Mouse (Mus musculus) heart, postnatal 0 days (tissue): ENCODE results near the gene Traf1. TPM values are rescaled to one million over a fixed set of nuclear protein-coding genes. Genes with fewer than 3 reads are reported as not detected.

ENCODE experiments used
- ATAC-seq: fragments of 200-750 bp; cut with Nextera tagmentation; 2 replicates; pipeline ENCODE4 v1.8.0; 2017; ENCODE audit warnings: low read depth, moderate number of reproducible peaks, moderate library complexity; ENCODE audit not compliant: insufficient read depth
- DNase-seq: peaks from one replicate; pipeline ENCODE4 v3.0.0-alpha.2; 2016; ENCODE audit warnings: low spot score
- H3K27ac ChIP-seq: fragments of 300-500 bp; sonication (generic); 2 replicates; pipeline ENCODE4 v1.5.1; 2014; ENCODE audit warnings: low read depth, mild to moderate bottlenecking
- H3K27me3 ChIP-seq: fragments of 300-500 bp; sonication (generic); 2 replicates; pipeline ENCODE4 v1.6.1; 2014; ENCODE audit warnings: low read length, mixed read lengths; ENCODE audit not compliant: control insufficient read depth, insufficient read depth
- H3K36me3 ChIP-seq: fragments of 300-500 bp; sonication (generic); replicated peaks from 2 replicates; pipeline ENCODE4 v1.6.1; 2014; ENCODE audit warnings: low read length, mixed read lengths; ENCODE audit not compliant: control insufficient read depth, insufficient read depth
- H3K4me1 ChIP-seq: fragments of 300-500 bp; sonication (generic); 2 replicates; pipeline ENCODE4 v1.6.1; 2014; ENCODE audit warnings: antibody characterized with exemption; ENCODE audit not compliant: control insufficient read depth, insufficient read depth
- H3K4me2 ChIP-seq: fragments of 300-500 bp; sonication (generic); 2 replicates; pipeline ENCODE4 v1.6.1; 2014; ENCODE audit warnings: low read depth, mild to moderate bottlenecking, low read length, moderate library complexity
- H3K4me3 ChIP-seq: fragments of 300-500 bp; sonication (generic); 2 replicates; pipeline ENCODE4 v1.5.1; 2014; ENCODE audit warnings: low read depth, low read length
- H3K9ac ChIP-seq: fragments of 300-500 bp; sonication (generic); replicated peaks from 2 replicates; pipeline ENCODE4 v1.6.1; 2014; ENCODE audit warnings: low read depth, low read length, mixed read lengths
- H3K9me3 ChIP-seq: fragments of 300-500 bp; sonication (generic); replicated peaks from 2 replicates; pipeline ENCODE4 v1.6.1; 2016; ENCODE audit warnings: low read length; ENCODE audit not compliant: control insufficient read depth
- CTCF ChIP-seq: IDR thresholded peaks from 2 replicates; pipeline ENCODE4 v1.5.1; 2016; ENCODE audit warnings: antibody characterized with exemption, control low read depth, low read depth
- EP300 ChIP-seq: IDR thresholded peaks from 2 replicates; pipeline ENCODE4 v1.6.1; 2016; ENCODE audit warnings: antibody characterized with exemption, low read depth
- WGBS: fragments of 180-500 bp; shearing (Covaris S2); extraction: QIAGEN DNeasy Blood & Tissue Kit; methylation state at CpG from one replicate; pipeline ENCODE4 v1.1.7; 2014; 5-methylcytosine and 5-hydroxymethylcytosine counted together
- polyA plus RNA-seq: library from polyadenylated mRNA; unstranded; fragments of >200 nt; fragmentation: Nextera tagmentation; extraction: Ambion mirVana; gene quantifications from 2 replicates; pipeline ENCODE4 v1.2.1, GENCODE M21; 2015
- total RNA-seq: library from RNA; depleted of rRNA; stranded (reverse); fragments of >200 nt; gene quantifications from 2 replicates; pipeline ENCODE4 v1.2.3, GENCODE M21; 2014; ENCODE audit warnings: low replicate concordance; rRNA removed

The Traf1 gene
- total RNA-seq (0.23 and 0.73 TPM in 2 replicates), polyA plus RNA-seq (1.1 TPM in 2 replicates)

GRCm38 (mm10) chr2:34961481-34962036, at the start of gene Traf1:
TSS of gene Traf1 (minus strand) at chr2:34961772.
- 10% methylated on average over 20 of the region's 20 CpGs for WGBS
- Histone ChIP-seq H3K27ac (no peak within 1 kb of the TSS), H3K9ac (0 out of 2 replicates have a peak within 1 kb of the TSS, but pooled peaks have one; percentile 11), H3K36me3 (no peaks in the 10 kb centered on the region), H3K4me2 (peak within 1 kb of the TSS; percentile 63), H3K27me3 (0 out of 2 replicates have a peak, but pooled peaks cover 3% of the 10 kb centered on the region), H3K4me3 (peak within 1 kb of the TSS; percentile 33), H3K9me3 (no peaks in the 10 kb centered on the region), H3K4me1 (peaks cover 8% of the 10 kb centered on the region)
- TF ChIP-seq EP300: no peak
- TF ChIP-seq CTCF: no peak
- DNase-seq: peak; percentile 38
- peak; percentile 60 for ATAC-seq

GRCm38 (mm10) chr2:34998956-34999355, 37.4 kb upstream of the Traf1 start:
- H3K27ac ChIP-seq: no peak overlapping the region
- H3K36me3 ChIP-seq: no peaks in the 10 kb centered on the region
- ATAC-seq (no peak), DNase-seq (no peak)
- no peak overlapping the region for H3K4me3 ChIP-seq
- no peak overlapping the region for H3K4me2 ChIP-seq
- 74% methylated on average over 9 of the region's 9 CpGs for WGBS
- no peaks in the 10 kb centered on the region for H3K4me1 ChIP-seq
- H3K9ac ChIP-seq: no peak overlapping the region
- H3K27me3 ChIP-seq: peaks cover 3% of the 10 kb centered on the region; the same call in 1 of the 2 replicates
- no peaks in the 10 kb centered on the region for H3K9me3 ChIP-seq
- TF ChIP-seq EP300 (no peak), CTCF (no peak)

GRCm38 (mm10) chr2:34996506-34996905, 34.9 kb upstream of the Traf1 start:
- Histone ChIP-seq H3K4me1 (no peaks in the 10 kb centered on the region), H3K27me3 (peaks cover 4% of the 10 kb centered on the region; the same call in 1 of the 2 replicates), H3K4me2 (no peak overlapping the region), H3K36me3 (no peaks in the 10 kb centered on the region), H3K9ac (no peak overlapping the region), H3K27ac (no peak overlapping the region), H3K4me3 (no peak overlapping the region), H3K9me3 (no peaks in the 10 kb centered on the region)
- WGBS: 73% methylated on average over 5 of the region's 5 CpGs
- DNase-seq (no peak), ATAC-seq (no peak)
- TF ChIP-seq CTCF: no peak
- TF ChIP-seq EP300: no peak

GRCm38 (mm10) chr2:34993696-34994356, 32.3 kb upstream of the Traf1 start:
- no peak overlapping the region for H3K4me2 ChIP-seq
- 79% methylated on average over 5 of the region's 5 CpGs for WGBS
- no peak for ATAC-seq

GRCm38 (mm10) chr2:34992729-34993695, 31.4 kb upstream of the Traf1 start:
- ATAC-seq: no peak
- H3K4me3 ChIP-seq: no peak overlapping the region
- H3K27me3 ChIP-seq: peaks cover 4% of the 10 kb centered on the region; the same call in 1 of the 2 replicates
- 18% methylated on average over 9 of the region's 9 CpGs for WGBS
- no peaks in the 10 kb centered on the region for H3K9me3 ChIP-seq
- no peak for TF ChIP-seq EP300
- TF ChIP-seq CTCF: no peak
- no peak overlapping the region for H3K9ac ChIP-seq
- DNase-seq: peak; percentile 14
- no peak overlapping the region for H3K4me2 ChIP-seq
- H3K36me3 ChIP-seq: no peaks in the 10 kb centered on the region
- H3K27ac ChIP-seq: no peak overlapping the region
- no peaks in the 10 kb centered on the region for H3K4me1 ChIP-seq

More at GRCm38 (mm10) chr2:34993696-34994356, 32.3 kb upstream of the Traf1 start:
- Histone ChIP-seq H3K27me3 (peaks cover 4% of the 10 kb centered on the region; the same call in 1 of the 2 replicates), H3K9me3 (no peaks in the 10 kb centered on the region), H3K4me3 (no peak overlapping the region), H3K4me1 (no peaks in the 10 kb centered on the region), H3K36me3 (no peaks in the 10 kb centered on the region), H3K9ac (no peak overlapping the region), H3K27ac (no peak overlapping the region)
- TF ChIP-seq CTCF (no peak), EP300 (no peak)
- DNase-seq: no peak
